Mouse (Mus musculus) layer of hippocampus, adult 8-10 months (tissue): Measurements from ENCODE around the gene Dnajc2. TPM values are rescaled to one million over a fixed set of nuclear protein-coding genes. Genes with fewer than 3 reads are reported as not detected.
"Not testable (repeated sequence)": the region's sequence is repeated elsewhere in the genome, so short reads cannot be mapped to it uniquely, and the experiment has no call there.

ENCODE experiments used
- DNase-seq, 2 experiments: peaks; one replicate each; pipeline ENCODE4 v3.0.0; 2022; ENCODE audit warnings: low spot score in 2 of 2
- total RNA-seq, 4 experiments: library from RNA; stranded (reverse); gene quantifications; 2 replicates each; pipeline ENCODE4 v1.2.4; 2022

Dnajc2 gene
- total RNA-seq, 4 experiments from 2014 or later: 31.6 to 37.6 (median 34.0) TPM

GRCm38 (mm10) chr5:21743606-21744005 is 41.4 kb downstream of the Dnajc2 start:
- DNase-seq: no peak

DNA sequence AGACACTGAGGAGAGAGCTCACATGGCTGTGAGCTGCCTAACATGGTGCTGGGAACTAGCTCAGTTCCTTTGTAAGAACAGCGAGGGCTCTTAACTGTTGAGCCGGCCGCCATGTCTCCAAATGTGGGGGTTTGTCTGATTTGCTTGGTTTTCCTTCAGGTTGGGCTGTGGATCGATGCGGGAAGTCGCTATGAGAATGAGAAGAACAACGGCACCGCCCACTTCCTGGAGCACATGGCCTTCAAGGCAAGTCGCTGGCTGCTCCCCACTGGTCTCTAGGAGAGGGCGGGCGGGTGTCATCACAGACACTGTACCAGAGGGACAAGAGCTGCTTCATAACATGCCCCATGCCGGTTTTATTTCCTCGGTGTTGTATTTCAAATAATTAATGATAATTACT is 45.2 kb downstream of the Dnajc2 start:
- DNase-seq: no peak

GRCm38 (mm10) chr5:21739120-21739519 is 45.9 kb downstream of the Dnajc2 start:
- DNase-seq: no peak

- no peak for DNase-seq
These were observed 47.4 kb downstream of the Dnajc2 start for GRCm38 (mm10) chr5:21737620-21738019.

DNA sequence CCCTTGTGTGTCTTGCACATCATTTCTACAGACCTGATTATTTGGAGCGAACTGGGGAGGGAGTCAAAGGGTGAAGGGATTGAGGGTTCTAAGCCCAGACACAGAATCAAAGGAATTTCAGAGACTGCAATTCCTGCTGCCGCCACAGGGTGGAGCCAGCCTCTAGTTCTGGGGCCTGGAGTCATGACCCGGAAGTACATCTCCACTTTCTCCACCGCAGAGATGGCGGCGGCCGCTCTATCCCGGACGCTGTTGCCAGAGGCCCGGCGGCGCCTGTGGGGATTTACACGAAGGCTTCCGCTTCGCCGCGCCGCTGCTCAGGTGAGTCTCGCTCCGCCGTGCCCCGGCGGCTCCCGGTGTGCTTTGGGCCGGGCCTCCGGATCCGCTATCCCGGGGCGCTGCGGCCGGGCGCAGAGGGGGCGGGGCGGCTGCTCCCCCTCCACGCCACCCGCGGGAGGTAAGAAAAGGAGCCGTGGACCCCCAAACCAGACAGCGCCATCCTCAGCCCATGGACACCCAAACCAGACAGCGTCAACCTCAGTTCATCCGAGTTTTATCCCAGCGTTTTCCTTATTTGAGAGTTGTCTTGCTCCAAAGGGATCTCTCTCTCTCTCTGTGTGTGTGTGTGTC is 48.0 kb downstream of the Dnajc2 start, which contains the start of gene Pmpcb:
Gene Pmpcb (plus strand): TSS at position 186 of the 630 bp plus-strand sequence.
- peak; percentile 85 to 93 for DNase-seq

DNA sequence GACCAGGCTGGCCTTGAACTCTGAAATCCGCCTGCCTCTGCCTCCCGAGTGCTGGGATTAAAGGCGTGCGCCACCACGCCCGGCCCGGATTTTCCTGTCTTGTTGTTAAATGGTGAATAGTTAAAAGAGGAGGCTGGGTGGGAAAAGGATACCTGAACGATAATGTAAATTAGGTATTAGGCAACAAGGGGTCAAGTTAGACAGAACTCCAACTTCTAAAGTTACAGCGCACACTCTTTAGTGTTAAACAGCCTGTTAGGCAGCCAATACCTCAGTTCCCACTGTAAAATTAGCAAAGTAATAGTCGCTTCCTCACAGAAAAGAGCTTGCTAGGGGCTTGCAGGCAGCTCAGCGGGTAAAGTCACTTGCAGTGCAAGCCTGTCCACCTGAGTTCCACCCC is 49.0 kb downstream of the Dnajc2 start:
- no peak for DNase-seq

DNA sequence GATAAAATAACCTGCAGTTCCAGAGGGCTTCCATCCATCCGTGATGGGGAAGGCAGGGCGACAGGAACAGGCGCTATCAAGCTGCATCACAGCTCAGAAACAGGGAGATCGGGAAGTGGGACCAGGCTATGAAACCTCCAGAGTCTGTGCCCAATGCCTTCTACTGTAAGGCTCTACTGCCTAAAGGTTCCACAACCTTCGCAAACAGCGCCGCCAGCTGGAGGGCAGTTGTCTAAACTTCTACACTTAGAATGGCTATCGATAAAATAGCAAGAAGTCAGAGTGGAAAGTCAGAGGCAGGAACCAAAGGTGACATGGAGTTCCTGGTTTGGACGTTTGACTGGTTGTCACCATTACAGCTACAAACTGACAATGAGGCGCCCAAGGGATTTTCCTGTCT is 49.5 kb downstream of the Dnajc2 start:
- DNase-seq: peak; percentile 38 to 67

- DNase-seq: no peak
These were observed 50.0 kb downstream of the Dnajc2 start for GRCm38 (mm10) chr5:21735100-21735499.

GRCm38 (mm10) chr5:21732930-21733329 is 52.1 kb downstream of the Dnajc2 start:
- DNase-seq: peak; percentile 85 to 88

DNA sequence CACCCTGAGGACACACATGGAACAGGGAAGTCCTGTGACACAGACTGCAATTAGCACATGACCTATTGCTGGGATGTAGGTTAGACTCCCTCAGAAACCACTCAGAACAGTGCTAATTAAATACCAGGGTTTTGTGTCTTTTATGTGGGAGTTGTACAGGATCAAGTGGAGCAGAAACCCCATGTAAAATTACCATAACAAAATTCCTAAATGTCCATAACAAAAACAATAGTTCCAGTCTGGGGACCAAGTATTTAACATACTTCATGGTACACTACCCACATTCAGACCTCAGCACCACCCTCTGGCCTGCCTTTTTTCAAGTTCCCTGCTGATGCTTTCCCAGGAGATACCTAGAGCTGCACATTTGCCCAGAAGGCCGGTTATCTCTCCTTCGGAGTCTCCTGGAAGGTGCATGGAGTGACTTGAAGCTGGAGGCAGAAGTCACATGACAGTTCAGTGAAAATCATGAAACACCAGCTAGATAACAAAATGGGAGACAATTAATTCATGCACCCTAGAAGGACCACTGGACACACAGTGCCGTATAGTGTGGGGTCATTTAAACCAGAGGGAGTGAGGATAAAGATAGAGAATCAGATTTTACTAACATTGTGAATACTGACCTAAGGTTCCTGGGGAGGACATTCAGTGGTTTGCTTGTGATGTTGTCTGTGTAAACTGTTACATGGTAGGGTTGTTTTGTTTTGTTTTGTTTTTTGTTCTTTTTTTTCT is 52.7 kb downstream of the Dnajc2 start:
- no peak for DNase-seq

DNA sequence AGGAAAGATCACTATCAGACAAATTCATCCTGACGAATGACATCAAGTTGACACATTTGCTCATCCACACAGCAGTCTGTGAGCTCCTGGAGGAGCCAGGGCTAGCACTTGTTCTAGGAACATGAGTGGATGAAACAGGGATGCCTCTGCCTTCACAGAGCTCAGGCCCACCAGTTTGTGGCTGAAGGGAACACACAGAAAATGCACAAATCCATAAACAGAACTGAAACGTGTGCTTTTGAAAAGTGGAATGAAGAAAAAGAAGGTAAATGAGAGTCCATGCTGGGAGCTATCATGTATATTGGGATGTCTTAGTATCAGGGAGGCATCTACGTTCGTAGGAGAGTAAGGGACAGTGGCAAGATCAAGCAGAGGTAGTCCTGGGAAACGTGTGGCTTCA is 55.9 kb downstream of the Dnajc2 start:
- DNase-seq: no peak

DNA sequence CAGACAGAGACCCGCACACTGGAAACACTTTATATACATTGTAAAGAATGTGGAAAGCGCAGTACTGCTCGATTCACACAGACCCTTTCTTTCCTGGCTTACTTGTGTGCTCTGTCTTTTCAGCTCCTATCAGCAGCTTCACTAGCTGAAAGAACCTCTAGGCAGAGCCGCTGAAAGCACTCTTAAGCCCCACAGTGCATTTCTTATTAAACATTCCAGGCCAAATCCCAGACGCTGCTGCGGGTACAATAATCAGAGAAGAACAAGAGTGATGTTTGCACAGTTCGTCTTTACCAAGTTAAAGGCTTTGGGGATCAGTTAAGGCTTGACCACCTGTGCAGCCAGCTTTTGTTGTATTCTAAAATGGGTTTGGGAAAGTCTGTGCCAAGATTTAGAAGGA is 60.2 kb downstream of the Dnajc2 start:
- no peak for DNase-seq

DNA sequence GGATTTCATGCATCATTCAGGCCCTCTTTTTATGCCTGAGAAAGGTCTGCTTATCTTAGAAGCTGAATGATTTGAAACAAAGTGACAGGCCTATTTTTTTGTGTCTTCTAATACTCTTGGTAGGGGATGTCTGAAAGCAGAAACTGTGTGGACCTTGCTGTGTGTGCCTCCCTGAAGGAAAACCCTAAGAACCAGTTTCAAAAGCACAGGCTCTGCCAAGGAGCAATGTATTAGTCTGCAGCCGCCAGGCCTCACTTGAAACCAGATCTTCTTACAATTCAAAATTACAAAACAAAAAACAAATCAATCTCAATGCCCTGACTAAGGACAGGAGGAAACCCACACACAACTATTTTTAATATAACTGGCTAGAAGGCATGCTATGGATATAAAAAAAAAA is 60.6 kb downstream of the Dnajc2 start:
- DNase-seq: no peak

DNA sequence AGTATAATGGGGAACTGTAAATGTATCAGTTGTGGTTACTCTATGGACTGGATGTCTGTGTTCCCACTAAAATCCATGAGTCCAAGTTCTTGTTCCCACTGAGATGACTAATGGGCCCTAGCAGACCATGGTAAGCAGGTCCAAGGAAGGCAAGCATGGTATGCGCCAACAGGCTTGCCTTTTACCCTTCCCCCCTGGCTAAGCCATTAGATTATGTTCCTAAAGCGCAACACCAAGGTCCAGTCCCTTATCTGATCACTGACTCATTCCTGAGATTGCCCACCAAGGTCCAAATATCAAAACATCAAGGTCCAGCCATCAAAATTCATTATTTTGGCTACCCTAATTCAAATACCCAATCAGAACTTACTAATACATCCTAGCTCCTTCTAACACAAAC is 65.8 kb downstream of the Dnajc2 start:
- DNase-seq: no peak

DNA sequence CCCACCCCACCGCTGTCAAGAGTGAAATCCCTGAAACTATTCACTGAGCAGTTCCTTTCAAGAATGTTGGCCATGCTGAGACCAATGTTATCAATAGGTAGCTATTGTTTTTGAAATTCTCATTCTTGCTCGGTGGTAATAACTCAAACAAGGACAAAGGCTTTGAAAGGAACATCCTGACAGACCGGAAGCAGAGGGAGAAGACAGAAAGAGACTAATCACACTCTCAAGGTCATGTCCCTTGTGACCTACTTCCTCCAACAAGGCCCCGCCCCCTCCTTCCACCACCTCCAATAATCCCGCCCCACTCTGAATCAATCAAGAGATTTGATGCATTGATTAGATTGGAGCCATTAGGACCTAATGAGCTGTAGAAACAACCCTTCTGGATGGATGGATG is 66.5 kb downstream of the Dnajc2 start:
- DNase-seq: no peak

GRCm38 (mm10) chr5:21717165-21717715 is 67.8 kb downstream of the Dnajc2 start:
- DNase-seq: no peak

GRCm38 (mm10) chr5:21714447-21714846 is 70.6 kb downstream of the Dnajc2 start:
- DNase-seq: no peak

DNA sequence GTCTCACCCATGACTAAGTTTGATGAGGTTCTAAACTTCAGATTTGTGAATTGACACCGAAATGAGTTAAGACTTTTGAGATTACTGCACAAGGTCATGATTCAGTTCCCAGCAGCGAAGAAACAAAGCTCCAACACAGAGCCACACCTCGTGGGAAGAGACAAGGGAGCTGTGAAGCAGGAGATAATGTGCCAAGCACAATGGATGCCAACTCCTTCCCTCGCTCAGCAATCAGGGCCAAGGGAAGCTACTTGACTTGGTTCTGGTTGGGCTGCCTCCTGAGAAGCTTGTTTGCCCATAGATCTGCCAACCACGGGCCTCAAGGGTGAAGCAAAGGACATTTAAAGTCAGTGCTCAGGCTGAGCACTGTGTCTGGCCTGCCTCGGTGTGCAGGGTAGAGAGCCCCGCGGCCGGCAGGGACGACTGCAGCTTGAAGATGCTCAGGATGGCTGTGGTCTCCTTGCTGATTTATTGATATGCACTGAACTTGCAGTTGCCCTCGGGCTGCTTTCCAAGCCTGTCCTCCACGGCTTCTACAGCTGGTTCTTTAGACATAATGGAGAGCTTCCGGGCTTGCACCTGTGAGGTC is 72.8 kb downstream of the Dnajc2 start:
- DNase-seq: no peak

GRCm38 (mm10) chr5:21708011-21708410 is 77.0 kb downstream of the Dnajc2 start:
- not testable (repeated sequence) for DNase-seq
